Mouse (Mus musculus): ENCODE results near the gene N6amt1.

Gene N6amt1

DNA sequence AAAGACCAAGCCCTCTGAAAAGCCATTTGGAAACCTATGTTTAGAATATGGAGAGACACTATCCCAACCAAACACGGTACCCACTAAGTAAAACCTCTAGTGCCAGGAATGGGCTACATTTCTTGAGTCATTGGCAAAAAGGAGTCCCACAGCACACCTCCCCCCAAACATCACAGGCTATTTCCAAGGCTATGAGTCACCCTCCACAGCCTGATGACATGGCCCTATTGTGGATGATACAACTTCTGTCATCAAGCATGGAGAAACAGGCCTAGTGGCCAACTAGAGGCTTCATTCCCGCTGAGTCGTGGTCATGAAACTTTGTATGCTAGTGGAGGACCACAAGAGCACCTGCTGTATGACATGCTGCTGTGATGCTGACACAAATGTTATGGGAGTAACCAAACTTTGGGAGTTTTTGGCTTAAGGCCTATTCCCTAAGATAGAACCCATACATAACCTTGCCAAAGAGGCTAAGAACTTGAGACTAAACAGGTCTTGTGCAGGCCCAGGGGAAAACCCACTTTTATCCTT is 33.5 kb downstream of the N6amt1 start:
- no peak for DNase-seq (ENCODE audit: low spot score)

GRCm38 (mm10) chr16:87393813-87394548 is 40.0 kb downstream of the N6amt1 start:
- DNase-seq (ENCODE audit: low spot score): peak; percentile 55

DNA sequence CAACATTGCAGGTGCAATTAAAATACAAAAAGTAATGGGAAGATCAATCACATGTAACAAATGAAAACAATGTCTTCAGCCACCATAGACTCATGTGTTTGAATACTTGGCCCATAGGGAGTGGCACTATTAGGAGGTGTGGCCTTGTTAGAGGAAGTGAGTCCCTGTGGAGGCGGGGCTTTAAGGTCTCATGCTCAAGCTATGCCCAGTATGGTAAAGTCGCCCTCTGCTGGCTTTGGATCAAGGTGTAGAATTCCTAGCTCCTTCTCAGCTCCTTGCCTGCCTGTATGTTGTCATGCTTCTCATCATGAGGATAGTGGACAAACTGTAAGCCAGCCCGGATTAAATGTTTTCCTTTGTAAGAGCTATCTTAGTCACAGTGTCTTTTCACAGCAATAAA is 51.0 kb downstream of the N6amt1 start:
- DNase-seq (ENCODE audit: low spot score): no peak

All from left cerebral cortex, adult 11 months (tissue).